Mouse (Mus musculus): Measurements from ENCODE around the gene Defb22.

- TF ChIP-seq CTCF (IDR thresholded peaks at IDR 0.05; ENCODE audit: extremely low read depth, insufficient read length, insufficient replicate concordance, low read depth, low read length) = no peak
- TF ChIP-seq POLR2A (IDR thresholded peaks at IDR 0.05; ENCODE audit: low read depth, low read length) = no peak
Measured at GRCm38 (mm10) chr2:152436405-152436901, 53.5 kb downstream of the Defb22 start.
